In genomic region chr13:119283448-119283847, GRCm38 (mm10) we compare ENCODE assay signal across 8 mouse cellular contexts.
A peak's percentile ranks its signal among the peaks of the same experiment; 100 is the strongest.
DNase-seq lines count a peak whose midpoint lies in the region; ATAC-seq and TF ChIP-seq lines count a peak whose summit lies in the region.

No protein-coding gene starts in this region.

- no peak overlapping the region for H3K4me3 ChIP-seq in E14TG2a.4 (replicated peaks; ENCODE audit: low read length)
- no peak overlapping the region for H3K4me3 ChIP-seq in liver, embryonic 13.5 days (replicated peaks)

- H3K36me3 ChIP-seq in E14TG2a.4 (ENCODE audit: insufficient read depth, low read length), result no peaks in the 10 kb centered on the region
- H3K36me3 ChIP-seq in liver, embryonic 13.5 days, result no peaks in the 10 kb centered on the region

- H3K27ac ChIP-seq in liver, embryonic 13.5 days, result no peak overlapping the region

- 38% methylated on average over 6 of the region's 6 CpGs for WGBS in liver, embryonic 13.5 days (ENCODE audit: insufficient replicate concordance)

- H3K27me3 ChIP-seq in E14TG2a.4 (ENCODE audit: insufficient read depth, low read length), result no peaks in the 10 kb centered on the region
- no peaks in the 10 kb centered on the region for H3K27me3 ChIP-seq in liver, embryonic 13.5 days

- H3K9ac ChIP-seq in liver, embryonic 13.5 days, result no peak overlapping the region

- ATAC-seq in liver, embryonic 13.5 days (ENCODE audit: low read depth), result peak; percentile 48; the same call in 1 of the 2 replicates

- peak; percentile 84 for TF ChIP-seq CTCF in E14TG2a.4 (conservative IDR thresholded peaks at IDR 0.05; ENCODE audit: low read length)

- H3K4me2 ChIP-seq in liver, embryonic 13.5 days, result no peak overlapping the region

- H3K4me1 ChIP-seq in E14TG2a.4 (replicated peaks; ENCODE audit: low read depth, low read length), result no peaks in the 10 kb centered on the region
- H3K4me1 ChIP-seq in liver, embryonic 13.5 days (replicated peaks), result no peaks in the 10 kb centered on the region

- DNase-seq in adrenal gland, postnatal 10 days, result peak; percentile 86
- DNase-seq in embryo, embryonic 10.5 days (ENCODE audit: low spot score), result peak; percentile 81
- DNase-seq in heart, postnatal 10 days, result peak; percentile 69 to 81
- DNase-seq in kidney, postnatal 36 days, result peak; percentile 51 to 89
- peak; percentile 2 for DNase-seq in liver, embryonic 13.5 days
- DNase-seq in retina, adult 2 months (ENCODE audit: low read depth, low spot score), result peak; percentile 41
- DNase-seq in urinary bladder, postnatal 36 days (ENCODE audit: low spot score in 2 of 2), result peak; percentile 42 to 49

- no peaks in the 10 kb centered on the region for H3K9me3 ChIP-seq in E14TG2a.4 (ENCODE audit: low read length)
- no peaks in the 10 kb centered on the region for H3K9me3 ChIP-seq in liver, embryonic 13.5 days (replicated peaks)

- intact Hi-C loops in heart, postnatal 10 days (cut with DNase I), result loop anchor here (2.0 kb wide), 1 partner anchor 77 kb away; no protein-coding TSS in a partner anchor

Comparison
In these comparisons a context has a peak if more than half of its experiments do, and no peak if none do; other contexts are left out.
1. DNase-seq: peak in every context shown above with its lines; median percentile 86 in adrenal gland, postnatal 10 days; 81 in embryo, embryonic 10.5 days; 75 in heart, postnatal 10 days; 70 in kidney, postnatal 36 days; 46 in urinary bladder, postnatal 36 days; 41 in retina, adult 2 months; 2 in liver, embryonic 13.5 days.